Mouse (Mus musculus): ENCODE measurements around the gene Manbal.

The Manbal gene

DNA sequence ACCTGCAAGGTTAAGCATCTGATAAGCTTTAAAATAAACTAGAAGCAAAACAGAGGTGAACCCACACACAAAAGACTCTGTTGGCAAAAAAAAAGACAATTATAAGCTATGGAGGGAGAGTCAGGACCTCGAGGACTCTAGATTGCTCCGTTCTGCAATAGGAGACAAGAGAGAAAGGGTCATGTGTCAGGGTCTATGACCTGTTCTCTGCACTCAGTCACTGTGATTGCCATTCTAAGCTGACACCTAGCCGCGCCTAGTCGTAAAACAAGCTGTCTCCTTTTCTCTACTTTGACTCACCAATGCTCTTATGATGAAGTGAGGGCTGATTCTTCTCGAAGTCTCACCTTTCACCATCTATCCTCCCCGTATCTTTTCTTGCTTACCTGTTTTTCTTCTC lies 45.1 kb downstream of the Manbal start:
- DNase-seq (ENCODE audit: low read depth, low spot score), result no peak

DNA sequence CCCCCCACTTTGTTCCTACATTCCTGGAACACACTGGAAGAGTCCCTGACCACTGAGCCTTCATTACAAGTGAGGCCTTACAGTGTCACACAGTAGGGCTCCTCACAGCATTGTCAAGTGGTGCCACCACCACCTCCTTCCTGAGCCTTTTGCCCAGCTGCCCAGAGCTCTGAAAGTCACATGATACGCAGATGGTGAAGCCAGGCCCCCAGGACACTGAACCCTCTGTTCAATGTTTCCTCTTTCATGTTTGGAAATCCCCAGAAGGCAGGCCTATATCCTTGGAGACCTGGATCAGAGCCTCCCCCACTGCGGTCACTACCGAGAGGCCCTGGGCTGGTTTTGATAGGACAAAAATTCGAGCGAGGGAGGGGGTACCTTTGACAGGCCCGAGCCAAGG lies 49.8 kb downstream of the Manbal start:
- DNase-seq (ENCODE audit: low read depth, low spot score), result no peak

DNA sequence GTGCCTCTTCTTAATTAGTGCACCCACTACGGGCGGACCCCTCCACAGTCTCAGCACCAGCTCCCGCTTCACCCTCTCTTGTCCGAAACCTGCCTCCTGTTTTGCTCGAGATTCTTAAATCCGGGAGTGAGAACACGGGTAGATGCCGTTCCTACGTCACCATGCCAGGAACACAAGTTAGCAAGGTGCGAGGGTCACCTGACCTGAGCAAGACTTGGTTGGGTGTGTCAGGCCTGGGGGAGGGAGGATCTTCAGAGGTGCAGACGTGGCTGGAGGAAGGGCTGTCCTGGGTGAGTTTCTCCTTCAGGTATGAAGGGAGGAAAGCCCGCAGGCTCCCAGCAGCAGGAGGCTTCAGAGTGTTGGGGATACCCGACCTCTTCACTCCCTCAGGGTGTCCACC lies 50.8 kb downstream of the Manbal start, which contains the start of gene Src:
Gene Src (plus strand): TSS at position 239 of the 400 bp plus-strand sequence.
- DNase-seq (ENCODE audit: low read depth, low spot score), result no peak

DNA sequence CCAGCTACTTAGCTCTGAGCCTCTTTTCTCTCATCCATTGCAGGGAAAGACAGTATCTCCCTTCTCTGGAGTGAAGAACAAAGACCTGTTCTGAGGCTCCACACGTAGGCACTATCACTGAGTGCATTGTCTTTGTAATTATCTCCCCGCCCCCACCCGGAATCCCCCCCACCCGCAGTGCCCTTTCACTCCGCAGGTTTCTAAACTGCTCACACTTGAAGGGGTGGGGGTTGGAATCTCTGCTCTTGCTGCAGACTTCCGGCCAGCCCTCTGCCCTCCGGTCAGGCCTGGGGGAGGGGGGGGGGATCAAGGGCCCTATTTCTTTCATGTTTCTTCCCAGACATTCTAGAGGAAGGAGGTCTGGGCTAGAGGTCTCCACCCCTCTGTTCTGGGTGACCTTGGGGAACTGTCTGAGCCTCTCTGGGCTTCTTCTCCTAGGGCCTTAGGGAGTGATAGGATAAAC lies 51.2 kb downstream of the Manbal start:
- DNase-seq (ENCODE audit: low read depth, low spot score), result no peak

DNA sequence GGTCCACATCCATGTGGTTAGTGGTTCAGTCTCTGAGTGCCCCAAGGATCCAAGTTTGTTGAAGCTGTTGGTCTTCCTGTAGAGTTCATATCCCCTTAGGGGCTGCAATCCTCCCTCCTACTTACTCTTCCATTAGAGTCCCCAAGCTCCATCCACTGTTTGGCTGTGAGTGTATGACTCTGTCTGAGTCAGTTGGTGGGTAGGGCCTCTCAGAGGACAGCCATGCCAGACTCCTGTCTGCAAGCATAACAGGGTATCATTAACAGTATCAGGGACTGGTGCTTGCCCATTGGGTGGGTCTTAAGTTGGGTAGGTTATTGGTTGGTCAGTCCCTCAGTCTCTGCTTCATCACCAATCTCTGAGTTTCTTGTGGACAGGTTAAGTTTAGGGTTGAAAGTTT lies 52.1 kb downstream of the Manbal start:
- DNase-seq (ENCODE audit: low read depth, low spot score), result no peak

DNA sequence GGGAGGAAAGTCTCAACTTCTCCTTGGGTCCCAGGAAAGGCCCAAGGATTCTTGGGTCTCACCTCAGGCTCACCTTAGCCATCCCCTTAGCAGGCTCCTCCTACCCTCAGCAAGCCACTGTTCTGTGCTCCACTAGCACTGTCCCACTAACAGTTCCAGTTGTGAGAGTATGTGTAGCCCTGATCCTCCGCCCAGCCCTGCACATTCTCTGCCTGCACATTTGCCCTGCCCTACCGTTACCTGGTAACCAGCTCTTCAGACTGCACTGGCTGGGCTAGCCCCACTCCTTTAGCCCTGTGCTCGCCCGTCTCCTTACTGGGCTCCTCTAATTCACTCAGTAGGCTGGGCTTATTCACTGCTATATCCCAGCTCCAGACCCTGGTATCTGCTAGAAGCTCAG lies 53.0 kb downstream of the Manbal start:
- no peak for DNase-seq (ENCODE audit: low read depth, low spot score)

DNA sequence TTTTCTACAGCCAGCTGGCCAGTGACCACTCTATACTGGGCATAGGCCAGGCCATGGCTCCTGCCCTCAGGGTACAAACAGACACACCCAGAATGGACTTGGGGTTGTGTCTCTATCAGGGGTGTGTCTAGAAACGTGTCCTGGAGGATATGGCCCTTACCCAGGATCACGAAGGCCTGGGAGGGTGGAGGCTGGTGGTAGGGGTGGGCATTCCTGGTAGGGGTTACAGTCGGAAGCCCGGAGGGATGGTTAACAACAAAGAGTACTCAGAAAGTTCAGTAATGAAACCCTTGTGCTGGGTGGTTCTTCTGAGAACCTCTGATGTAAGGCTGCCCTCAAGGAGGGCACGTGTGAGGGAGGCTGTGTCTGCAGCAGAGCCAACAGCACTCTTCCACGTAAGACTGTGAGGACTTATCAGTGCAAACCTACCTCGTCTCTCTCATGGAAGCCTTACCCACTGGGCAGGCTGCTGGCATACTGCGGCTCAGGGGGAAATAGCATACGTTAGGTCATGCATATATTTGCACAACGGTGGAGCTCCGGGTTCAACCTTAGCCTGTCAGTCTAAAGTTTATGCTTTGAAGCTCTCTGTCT lies 54.8 kb downstream of the Manbal start:
- no peak for DNase-seq (ENCODE audit: low read depth, low spot score)

DNA sequence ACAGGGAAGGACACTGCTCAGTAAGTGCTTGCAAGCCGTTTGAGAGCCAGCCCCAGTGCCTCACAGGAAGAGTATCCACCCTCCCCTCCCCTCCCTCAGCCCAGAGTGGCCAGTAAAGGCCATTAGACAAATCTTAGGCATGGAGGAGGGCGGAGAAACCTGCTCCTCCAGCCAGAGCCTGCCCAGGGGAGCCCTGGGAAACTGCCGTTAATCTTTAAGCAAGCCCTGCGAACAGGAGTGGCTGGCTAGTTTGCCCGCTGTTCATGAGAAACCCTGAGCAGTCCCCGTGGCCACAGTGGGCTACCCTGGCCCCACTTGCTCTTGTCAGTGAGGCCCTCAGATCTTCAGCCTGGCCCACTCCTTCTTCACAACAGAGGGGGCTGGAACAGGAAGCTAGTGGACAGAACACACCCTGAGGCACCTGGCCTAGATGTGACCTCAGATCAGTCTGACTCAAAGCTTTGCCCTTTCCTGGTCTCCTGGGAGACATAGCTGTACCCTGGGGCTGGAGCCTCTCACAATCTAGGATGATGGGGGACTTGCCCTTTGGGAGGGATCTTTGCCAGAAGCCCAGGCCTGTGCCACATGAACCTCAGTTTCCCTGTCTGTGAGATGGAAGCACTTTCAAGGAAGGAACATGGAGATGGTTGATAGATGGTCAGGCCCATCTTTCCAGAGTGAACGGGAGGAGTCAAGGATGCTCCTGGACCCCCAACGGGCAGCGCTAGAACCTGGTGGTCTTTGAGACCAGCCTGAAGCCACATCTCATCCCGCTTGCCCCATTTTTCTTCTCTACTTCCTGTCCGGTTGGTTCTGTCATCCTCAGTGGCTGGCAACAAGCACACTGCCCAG lies 55.7 kb downstream of the Manbal start:
- no peak for DNase-seq (ENCODE audit: low read depth, low spot score)

DNA sequence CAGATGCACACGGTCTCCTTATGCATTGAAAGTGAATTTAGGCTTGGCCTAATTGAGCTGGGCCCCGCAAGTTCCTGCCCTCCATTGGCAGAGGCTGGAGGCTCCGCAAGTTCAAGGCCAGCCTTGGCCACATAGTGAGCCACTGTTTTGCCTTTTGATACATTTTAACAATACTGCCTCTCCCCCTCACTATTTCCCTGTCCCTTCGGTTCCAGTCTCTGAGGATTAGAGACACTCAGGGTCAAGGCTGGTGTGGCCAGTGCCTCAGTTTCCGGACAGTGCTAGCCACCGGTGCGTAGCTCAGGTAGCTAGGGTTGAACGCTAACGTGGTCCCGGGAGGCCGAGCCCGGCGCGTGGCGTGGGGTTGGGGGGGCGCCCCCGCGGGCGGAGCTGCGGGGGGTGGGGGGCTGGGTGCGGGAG lies 56.3 kb downstream of the Manbal start:
- DNase-seq (ENCODE audit: low read depth, low spot score), result no peak

DNA sequence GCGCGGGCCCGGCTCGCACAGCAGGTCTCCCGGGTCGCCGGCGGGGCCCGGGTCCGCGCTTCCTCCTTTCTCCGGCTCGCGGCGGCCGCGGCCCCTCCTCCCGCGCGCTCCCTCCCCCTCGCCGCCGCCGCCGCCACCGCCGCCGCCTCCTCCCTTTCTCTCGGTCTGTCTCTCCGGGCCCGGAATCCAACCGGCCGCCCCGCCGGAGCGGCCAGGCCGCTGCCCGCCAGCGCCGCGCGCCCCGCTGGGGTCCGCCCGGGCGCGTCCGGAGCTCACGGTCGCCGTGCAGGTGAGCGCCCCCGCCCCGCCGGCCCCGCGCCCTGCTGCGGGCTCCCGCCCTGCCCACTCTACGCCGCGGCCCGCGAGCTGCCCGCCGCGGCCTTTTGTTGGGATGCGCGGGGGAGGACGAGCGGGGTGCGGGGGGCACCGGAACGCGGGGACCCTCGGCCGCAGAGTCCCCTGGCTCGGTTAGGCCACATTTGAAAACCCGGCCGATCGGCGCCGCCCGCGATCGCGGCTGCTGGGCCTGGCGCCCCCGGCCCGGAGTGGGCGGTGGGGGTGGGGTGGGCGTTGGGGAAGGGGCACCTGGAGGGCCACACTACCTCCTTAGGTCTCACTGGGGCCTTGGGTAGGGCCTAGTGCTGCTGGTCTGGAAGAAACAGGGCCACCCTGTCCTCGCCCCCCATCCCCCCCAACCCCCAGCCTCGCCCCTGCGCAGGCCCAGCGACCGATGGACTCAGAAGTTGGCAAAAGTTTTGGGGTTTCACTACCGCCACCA lies 56.9 kb downstream of the Manbal start:
- no peak for DNase-seq (ENCODE audit: low read depth, low spot score)

DNA sequence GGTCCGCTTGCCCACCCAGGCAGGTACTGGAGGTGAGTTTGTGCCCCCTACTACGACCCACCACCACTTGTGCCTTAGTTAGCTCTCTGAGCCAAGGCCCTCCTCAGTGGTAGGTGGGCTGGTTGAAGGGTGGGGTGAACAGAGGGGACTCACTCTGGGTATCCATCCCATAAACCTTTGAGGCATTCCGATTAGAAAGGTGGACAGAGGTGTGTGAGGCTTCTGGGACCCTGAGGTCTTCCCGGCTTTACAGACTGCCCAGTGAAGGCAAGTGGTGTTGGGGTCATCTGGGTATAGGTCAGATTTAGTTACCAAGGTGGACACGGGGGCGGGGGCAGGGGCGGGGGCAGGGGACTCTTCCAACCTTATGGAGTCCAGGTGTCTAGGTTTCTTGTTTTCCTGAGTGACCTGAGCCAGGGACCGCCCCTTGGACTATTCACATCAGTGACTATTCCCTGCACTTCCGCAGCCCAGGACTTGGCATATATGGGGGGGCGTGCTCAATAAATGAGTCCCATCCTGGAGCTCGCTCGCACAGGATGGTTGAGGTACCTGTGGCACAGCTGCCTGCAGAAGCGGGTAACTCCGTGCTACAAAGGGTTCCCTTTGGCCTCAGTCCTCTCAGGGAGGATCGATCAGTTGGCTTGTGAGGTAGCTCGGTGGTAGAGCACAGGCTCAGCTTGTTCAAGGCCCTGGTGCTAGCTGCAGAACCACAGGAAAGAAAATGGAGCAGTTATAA lies 57.7 kb downstream of the Manbal start:
- DNase-seq (ENCODE audit: low read depth, low spot score), result no peak

DNA sequence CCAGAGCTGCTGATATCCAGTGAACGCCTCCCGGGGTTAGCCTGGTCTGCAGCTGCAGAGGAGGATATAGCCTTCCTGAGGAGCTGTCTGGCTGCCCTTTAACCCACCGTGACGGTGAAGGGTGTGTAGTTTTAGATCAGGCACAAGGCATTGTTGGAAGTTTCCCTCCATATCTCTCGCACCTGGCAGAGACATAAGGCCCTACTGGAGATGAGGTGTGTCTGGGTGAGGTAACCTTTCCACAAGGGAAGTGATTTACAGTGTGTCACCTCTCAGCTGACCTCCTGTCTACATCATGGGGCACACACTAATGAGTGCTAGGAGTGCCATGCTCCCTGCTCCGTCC lies 58.2 kb downstream of the Manbal start:
- DNase-seq (ENCODE audit: low read depth, low spot score), result no peak

DNA sequence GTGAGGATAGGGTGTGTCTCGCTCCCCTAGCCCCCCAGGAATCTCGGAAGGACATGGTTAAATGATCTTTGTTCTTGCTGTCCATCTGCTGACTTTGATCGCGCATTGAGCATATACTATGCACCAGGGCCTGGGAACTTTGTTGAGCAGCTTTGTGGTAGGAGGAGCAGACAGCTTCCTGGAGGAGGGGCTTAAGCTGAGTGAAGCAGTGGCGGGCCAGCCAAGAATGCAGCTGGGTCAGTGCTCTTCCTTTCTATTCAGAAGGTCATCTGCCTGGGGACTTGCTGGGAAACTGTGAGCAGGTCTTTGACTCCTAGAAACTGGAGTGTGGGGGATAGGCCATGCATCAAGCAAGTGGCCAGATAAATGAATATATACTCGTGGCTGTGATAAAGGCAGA lies 58.8 kb downstream of the Manbal start:
- DNase-seq (ENCODE audit: low read depth, low spot score), result no peak

DNA sequence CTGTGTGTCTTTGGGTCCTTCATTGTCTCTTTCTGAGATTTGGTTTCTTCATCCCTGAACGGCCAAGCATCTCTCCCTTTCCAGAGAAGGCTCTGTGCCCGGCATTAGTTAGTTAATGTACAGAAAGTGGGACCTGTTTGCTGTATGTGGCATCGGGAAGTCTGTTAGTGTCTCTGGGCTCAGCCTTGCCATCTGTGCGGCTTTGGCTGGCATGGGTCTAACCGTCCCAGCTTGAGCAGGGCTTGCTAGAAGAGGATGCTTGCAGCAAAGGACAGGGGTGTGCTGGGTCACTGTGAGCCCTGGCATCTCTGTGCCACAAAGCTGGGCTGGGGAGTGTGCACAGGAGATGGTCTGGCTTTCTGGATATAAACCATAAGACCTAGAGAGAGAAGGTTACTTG lies 59.8 kb downstream of the Manbal start:
- DNase-seq (ENCODE audit: low read depth, low spot score), result no peak

DNA sequence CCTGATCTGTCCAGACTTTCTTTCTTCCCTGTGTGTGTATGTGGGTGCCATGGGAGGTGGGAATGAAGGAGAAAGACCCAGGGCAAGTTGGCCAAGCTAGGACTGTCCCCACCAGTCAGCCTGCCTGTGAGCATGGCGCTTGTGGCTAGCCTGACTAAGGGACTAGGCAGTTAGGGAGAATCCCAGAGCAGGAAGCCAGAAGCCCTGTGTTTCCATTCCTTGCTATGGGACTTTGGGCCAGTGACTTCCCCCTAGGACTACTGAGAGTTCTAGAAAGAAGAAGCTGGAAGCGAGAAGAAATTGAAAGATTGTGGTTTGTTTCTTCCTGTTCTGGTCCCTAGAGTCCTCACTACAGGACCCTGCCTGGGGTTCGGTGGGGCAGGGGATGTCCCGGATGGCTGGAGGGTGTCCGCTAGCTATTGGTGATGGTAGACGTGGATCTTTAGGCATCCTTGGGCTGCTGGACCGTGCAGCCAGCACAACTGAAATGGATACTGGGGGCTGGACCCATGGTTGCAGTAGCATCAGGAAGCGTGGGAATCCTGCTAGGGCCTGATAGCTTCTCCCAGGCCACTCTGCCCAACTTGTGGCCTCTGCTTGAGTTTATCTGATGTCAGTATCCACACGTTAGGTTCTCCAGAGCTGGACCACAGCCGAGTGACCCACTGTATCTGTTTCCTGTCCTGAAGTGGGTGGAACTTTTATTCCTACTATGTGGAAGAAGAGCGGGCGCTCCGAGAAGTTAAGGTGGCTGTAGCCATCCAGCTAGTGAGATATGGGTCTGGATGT lies 61.2 kb downstream of the Manbal start:
- no peak for DNase-seq (ENCODE audit: low read depth, low spot score)

DNA sequence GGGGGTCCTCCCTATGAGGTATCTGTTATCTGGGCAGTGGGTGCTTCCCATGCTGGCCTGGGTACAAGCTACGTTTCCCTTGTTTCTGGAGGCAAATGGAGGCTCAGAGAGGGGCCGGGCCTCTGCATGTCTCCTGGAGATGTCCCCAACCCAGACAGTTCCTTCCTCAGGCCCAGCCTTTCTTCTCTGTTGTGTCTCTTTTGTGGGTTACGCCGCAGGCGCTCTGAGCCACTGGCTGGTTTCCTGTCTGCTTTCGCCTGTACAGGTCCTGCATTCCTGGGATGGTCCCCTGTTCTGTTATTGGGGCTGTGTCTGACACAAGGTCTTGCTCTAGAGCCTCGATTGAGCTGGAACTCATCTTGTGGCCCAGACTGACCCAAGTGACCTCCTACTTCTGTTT lies 62.3 kb downstream of the Manbal start:
- DNase-seq (ENCODE audit: low read depth, low spot score), result no peak

DNA sequence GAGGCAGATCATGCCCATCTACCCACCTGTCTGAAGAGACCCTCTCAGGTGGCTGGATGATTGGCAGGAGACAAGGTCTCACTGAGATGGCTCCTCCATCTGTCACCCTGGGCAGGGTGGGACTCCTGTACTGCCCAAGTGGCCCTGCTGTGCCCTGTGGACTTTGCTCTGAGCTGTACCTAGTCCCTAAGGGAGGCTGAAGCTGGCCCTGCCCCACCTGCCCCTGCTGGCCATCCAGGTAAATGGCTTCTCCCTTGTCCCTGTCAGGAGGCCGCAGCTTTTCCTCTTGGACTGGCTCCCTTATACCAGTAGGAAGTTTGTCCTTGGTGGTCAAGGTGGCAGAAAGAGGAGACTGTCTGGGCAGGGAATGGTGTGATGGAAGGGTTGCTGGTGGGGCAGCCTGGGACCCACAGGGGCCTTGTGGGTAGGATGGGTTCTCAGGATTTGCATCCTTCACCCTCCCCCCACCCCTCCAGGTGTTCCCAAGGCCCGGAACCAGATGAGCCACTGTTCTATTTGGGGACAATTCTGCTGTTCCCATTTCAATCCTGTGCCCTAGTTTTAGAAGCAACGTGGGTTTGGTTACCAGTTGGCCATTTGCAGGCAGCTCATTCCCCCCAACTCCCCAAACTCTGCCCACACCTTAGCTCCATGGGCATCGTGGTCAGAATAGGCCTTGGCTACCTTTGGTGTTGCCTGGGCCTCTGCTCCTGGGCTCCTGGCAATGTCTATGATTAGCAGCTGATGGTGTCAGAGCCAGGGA lies 63.5 kb downstream of the Manbal start:
- DNase-seq (ENCODE audit: low read depth, low spot score), result no peak

DNA sequence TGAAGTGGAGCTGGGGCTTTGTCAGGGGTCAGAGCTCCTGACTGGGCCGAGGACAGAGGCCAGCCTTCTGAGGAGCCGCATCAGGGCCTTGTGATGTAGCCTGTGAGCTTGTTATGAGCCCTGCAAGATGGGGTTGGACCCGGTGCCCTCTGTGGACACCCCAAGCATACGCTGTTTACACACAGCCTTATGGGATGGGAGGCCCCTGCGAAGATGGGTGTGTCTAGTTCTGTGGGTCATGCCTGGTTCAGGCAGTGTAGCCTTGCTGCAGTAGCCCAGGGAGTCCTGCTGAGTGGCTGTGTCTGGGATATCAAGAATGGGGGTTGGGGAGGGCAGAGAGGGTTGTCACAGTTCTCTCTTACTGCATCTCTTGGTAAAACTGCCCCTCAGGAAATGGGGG lies 64.5 kb downstream of the Manbal start:
- no peak for DNase-seq (ENCODE audit: low read depth, low spot score)

DNA sequence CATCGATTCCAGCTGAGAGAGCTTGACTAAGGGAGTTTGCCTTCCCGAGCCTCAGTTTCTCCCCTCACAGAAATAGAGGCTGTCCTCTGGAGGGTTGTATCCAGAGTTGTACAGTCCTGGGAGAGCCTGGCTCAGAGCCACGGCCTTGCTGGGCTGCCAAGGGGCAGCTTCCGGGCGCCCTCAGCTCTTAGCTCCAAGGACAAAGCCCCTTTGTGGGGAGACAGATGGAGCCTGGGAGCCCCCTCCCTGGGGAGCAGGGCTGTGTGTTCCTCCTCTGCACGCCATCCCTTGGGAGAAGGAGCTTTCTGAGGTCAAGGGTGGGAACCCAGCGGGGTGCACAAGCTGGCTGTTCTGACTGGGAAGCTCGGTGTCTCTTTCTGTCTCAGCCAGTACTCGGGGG lies 65.1 kb downstream of the Manbal start:
- no peak for DNase-seq (ENCODE audit: low read depth, low spot score)

DNA sequence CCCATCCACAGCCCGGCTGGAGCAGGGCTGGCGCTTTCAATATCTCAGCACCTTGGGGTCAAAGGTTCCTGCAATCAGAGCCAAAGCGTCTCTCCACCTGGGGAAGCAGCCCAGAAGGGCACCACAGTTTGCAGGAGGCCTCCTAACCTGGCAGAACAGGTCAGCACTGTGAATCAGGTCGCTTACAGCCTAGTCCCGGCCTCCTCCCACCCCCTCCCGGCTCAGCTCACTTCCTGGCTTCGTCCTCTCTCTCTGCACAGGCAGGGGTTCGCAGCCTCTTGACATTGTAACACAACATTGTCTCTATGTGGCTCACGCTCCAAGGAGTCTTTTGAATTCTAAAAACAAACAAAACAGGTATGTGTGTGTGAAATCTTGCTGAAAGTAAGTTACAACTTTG lies 66.6 kb downstream of the Manbal start:
- no peak for DNase-seq (ENCODE audit: low read depth, low spot score)
